Mouse (Mus musculus) liver, postnatal 0 days (tissue): Measurements from ENCODE around the gene Ankfn1. TPM values are rescaled to one million over a fixed set of nuclear protein-coding genes. Genes with fewer than 3 reads are reported as not detected.

Experiments
- ATAC-seq: fragments of 200-750 bp; cut with Nextera tagmentation; 2 replicates; pipeline ENCODE4 v1.8.0; 2017; ENCODE audit warnings: mild to moderate bottlenecking, moderate library complexity
- DNase-seq: peaks from one replicate; pipeline ENCODE4 v3.0.0-alpha.2; 2016
- H3K27ac ChIP-seq: fragments of 300-500 bp; sonication (generic); 2 replicates; pipeline ENCODE4 v1.5.1; 2014; ENCODE audit warnings: antibody characterized with exemption, moderate library complexity, mild to moderate bottlenecking, low read depth
- H3K27me3 ChIP-seq: fragments of 300-500 bp; sonication (generic); 2 replicates; pipeline ENCODE4 v1.6.1; 2014; ENCODE audit warnings: low read length, control low read depth, mixed read lengths; ENCODE audit not compliant: insufficient read depth
- H3K36me3 ChIP-seq: fragments of 300-500 bp; sonication (generic); replicated peaks from 2 replicates; pipeline ENCODE4 v1.6.1; 2014; ENCODE audit warnings: mild to moderate bottlenecking, control low read depth, low read length, moderate library complexity, mixed read lengths; ENCODE audit not compliant: insufficient read depth
- H3K4me1 ChIP-seq: fragments of 300-500 bp; sonication (generic); 2 replicates; pipeline ENCODE4 v1.6.1; 2014; ENCODE audit warnings: antibody characterized with exemption, mild to moderate bottlenecking, control low read depth; ENCODE audit not compliant: insufficient read depth
- H3K4me2 ChIP-seq: fragments of 300-500 bp; sonication (generic); 2 replicates; pipeline ENCODE4 v1.6.1; 2014; ENCODE audit warnings: low read depth, mild to moderate bottlenecking, low read length, moderate library complexity, mixed read lengths
- H3K4me3 ChIP-seq: fragments of 300-500 bp; sonication (generic); 2 replicates; pipeline ENCODE4 v1.5.1; 2014; ENCODE audit warnings: low read depth, low read length
- H3K9ac ChIP-seq: fragments of 300-500 bp; sonication (generic); replicated peaks from 2 replicates; pipeline ENCODE4 v1.6.1; 2014; ENCODE audit warnings: mild to moderate bottlenecking, moderate library complexity
- H3K9me3 ChIP-seq: fragments of 300-500 bp; sonication (generic); 2 replicates; pipeline ENCODE4 v1.6.1; 2016; ENCODE audit warnings: mild to moderate bottlenecking, control low read depth, low read length, mixed read lengths
- CTCF ChIP-seq: sonication (generic); IDR thresholded peaks from 2 replicates; pipeline ENCODE4 v1.5.1; 2016; ENCODE audit warnings: antibody characterized with exemption, low read depth
- EP300 ChIP-seq: IDR thresholded peaks from 2 replicates; pipeline ENCODE4 v1.6.1; 2016; ENCODE audit warnings: antibody characterized with exemption, low read depth, mild to moderate bottlenecking
- WGBS: fragments of 180-500 bp; shearing (Covaris S2); extraction: QIAGEN DNeasy Blood & Tissue Kit; methylation state at CpG from one replicate; pipeline ENCODE4 v1.1.7; 2014; ENCODE audit not compliant: insufficient replicate concordance; 5-methylcytosine and 5-hydroxymethylcytosine counted together
- polyA plus RNA-seq: library from polyadenylated mRNA; unstranded; fragments of >200 nt; fragmentation: Nextera tagmentation; extraction: Ambion mirVana; gene quantifications from 2 replicates; pipeline ENCODE4 v1.2.1, GENCODE M21; 2015

Gene Ankfn1
- polyA plus RNA-seq, 1 experiment from 2014 or later: not detected

DNA sequence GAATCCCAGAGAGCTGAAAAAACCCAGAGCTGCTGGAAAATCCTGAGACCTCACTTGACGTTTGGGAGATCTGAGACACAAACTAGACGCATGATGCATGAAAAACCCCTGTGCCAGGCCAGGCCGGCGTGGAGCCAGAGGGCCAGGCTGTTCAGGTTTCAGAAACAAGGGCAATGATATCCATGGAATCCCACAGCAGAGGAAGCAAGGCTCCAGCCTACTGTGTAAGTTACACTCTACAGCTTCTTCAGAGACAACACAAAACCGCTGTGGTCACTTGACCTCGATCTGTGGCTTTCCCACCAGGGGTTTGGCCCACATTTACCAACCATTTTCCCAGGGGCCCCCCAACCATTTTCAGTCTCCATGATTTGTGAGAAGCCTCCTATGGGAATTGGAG lies 171.1 kb downstream of the Ankfn1 start:
- H3K9me3 ChIP-seq: no peaks in the 10 kb centered on the region
- H3K9ac ChIP-seq: no peak overlapping the region
- DNase-seq (no peak), ATAC-seq (no peak)
- H3K4me3 ChIP-seq: no peak overlapping the region
- H3K27ac ChIP-seq: no peak overlapping the region
- no peak overlapping the region for H3K4me2 ChIP-seq
- TF ChIP-seq CTCF (no peak), EP300 (no peak)
- no peaks in the 10 kb centered on the region for H3K27me3 ChIP-seq
- no peaks in the 10 kb centered on the region for H3K4me1 ChIP-seq
- 71% methylated on average over 6 of the region's 6 CpGs for WGBS
- no peaks in the 10 kb centered on the region for H3K36me3 ChIP-seq

DNA sequence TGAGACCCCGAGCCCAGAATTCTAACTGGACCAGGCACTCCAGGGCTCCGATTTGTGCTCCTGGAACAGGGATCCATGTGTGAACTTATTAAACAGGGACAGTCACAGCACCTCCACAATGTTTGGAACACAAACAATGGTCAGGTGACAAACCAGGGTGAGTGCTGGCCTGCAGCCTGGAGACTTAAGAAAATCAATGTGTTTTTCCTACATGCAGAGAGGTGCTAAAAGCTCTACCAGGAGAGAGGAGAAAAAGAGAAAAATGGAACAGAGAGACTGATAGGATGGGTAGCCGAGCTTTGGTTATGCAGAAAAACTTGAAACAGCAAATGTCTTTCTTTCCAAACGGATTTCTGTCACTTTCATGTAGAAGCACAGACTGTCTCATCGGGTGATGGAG lies 174.5 kb downstream of the Ankfn1 start:
- Histone ChIP-seq H3K36me3 (no peaks in the 10 kb centered on the region), H3K4me1 (no peaks in the 10 kb centered on the region), H3K4me2 (no peak overlapping the region), H3K27ac (no peak overlapping the region), H3K9me3 (no peaks in the 10 kb centered on the region), H3K27me3 (no peaks in the 10 kb centered on the region), H3K4me3 (no peak overlapping the region), H3K9ac (no peak overlapping the region)
- 0 out of 2 replicates have a peak, but pooled peaks have one; percentile 35 for ATAC-seq
- peak; percentile 22 for DNase-seq
- TF ChIP-seq EP300 (no peak), CTCF (no peak)
- WGBS: 60% methylated on average over 5 of the region's 5 CpGs

DNA sequence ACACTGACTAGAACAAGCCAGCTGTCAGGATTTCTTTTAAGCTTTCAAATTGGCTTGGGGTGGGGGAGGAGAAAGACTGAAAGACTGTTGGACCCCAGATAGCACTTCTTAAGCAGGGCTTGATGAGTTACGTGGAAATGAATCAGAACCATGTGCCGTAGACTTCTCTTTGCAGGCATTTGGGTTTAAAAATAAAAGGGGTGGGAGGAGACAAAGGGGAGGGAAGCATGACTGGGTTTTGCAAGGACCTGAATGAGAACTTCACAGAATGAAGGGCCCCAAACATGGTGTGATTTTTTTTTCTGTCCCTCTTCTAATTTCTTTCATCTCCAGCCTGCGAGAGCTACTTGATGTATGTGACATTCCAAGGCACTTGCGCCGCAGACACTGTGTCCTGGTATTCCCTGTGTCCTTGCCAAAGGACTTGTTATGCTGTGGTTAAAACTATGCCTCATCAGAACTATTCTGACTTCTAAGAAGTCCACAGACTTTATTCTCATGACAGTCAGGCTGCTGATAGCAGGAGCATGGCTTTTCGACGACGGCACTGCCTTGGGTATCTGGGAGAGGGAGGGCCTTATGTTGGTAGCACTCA lies 176.4 kb downstream of the Ankfn1 start:
- Histone ChIP-seq H3K4me1 (no peaks in the 10 kb centered on the region), H3K27me3 (no peaks in the 10 kb centered on the region), H3K27ac (no peak overlapping the region), H3K4me2 (no peak overlapping the region), H3K36me3 (no peaks in the 10 kb centered on the region), H3K4me3 (no peak overlapping the region), H3K9ac (no peak overlapping the region), H3K9me3 (no peaks in the 10 kb centered on the region)
- DNase-seq (no peak), ATAC-seq (no peak)
- TF ChIP-seq EP300 (no peak), CTCF (no peak)
- 85% methylated on average over 8 of the region's 8 CpGs for WGBS

- no peaks in the 10 kb centered on the region for H3K36me3 ChIP-seq
- no peak overlapping the region for H3K4me2 ChIP-seq
- TF ChIP-seq EP300: no peak
- TF ChIP-seq CTCF: no peak
- no peaks in the 10 kb centered on the region for H3K9me3 ChIP-seq
- no peaks in the 10 kb centered on the region for H3K4me1 ChIP-seq
- ATAC-seq (no peak), DNase-seq (no peak)
- no peak overlapping the region for H3K9ac ChIP-seq
- no peaks in the 10 kb centered on the region for H3K27me3 ChIP-seq
- no peak overlapping the region for H3K27ac ChIP-seq
- no peak overlapping the region for H3K4me3 ChIP-seq
- WGBS: 61% methylated on average over 10 of the region's 10 CpGs
Measured at GRCm38 (mm10) chr11:89590273-89590874, 187.1 kb downstream of the Ankfn1 start.

GRCm38 (mm10) chr11:89586341-89586740 lies 191.1 kb downstream of the Ankfn1 start:
- ATAC-seq: no peak
- Histone ChIP-seq H3K4me3 (no peak overlapping the region), H3K27ac (no peak overlapping the region), H3K4me1 (no peaks in the 10 kb centered on the region), H3K9ac (no peak overlapping the region), H3K4me2 (no peak overlapping the region), H3K9me3 (no peaks in the 10 kb centered on the region), H3K36me3 (no peaks in the 10 kb centered on the region), H3K27me3 (no peaks in the 10 kb centered on the region)
- no peak for TF ChIP-seq EP300
- no peak for TF ChIP-seq CTCF
- WGBS: 65% methylated on average over 2 of the region's 2 CpGs
- no peak for DNase-seq

DNA sequence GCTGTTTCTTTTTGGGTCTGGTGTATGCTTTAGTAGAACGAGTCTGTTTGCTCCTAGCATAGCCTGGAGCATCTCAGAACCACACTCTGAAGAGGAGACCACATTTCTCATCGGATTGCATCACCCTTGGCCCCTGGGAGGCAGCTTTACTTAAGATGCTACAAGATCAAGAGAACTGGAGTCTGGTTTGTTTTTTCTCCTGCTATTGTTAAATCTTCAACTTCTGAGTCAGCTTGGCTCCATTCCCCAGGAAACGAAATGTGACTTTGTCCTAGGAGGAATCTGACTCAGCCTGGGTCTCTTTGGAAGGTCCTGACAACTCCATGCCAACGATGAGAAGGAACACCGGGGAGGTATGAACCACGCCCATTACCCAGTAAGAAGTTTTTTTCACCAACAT lies 197.6 kb downstream of the Ankfn1 start:
- H3K4me2 ChIP-seq: no peak overlapping the region
- H3K27ac ChIP-seq: no peak overlapping the region
- no peak for TF ChIP-seq CTCF
- no peak for TF ChIP-seq EP300
- no peaks in the 10 kb centered on the region for H3K27me3 ChIP-seq
- no peaks in the 10 kb centered on the region for H3K36me3 ChIP-seq
- H3K9me3 ChIP-seq: no peaks in the 10 kb centered on the region
- ATAC-seq (no peak), DNase-seq (no peak)
- no peak overlapping the region for H3K9ac ChIP-seq
- WGBS: 62% methylated on average over 6 of the region's 6 CpGs
- H3K4me3 ChIP-seq: no peak overlapping the region
- no peaks in the 10 kb centered on the region for H3K4me1 ChIP-seq

GRCm38 (mm10) chr11:89579111-89579510 lies 198.3 kb downstream of the Ankfn1 start:
- TF ChIP-seq CTCF (no peak), EP300 (no peak)
- no peak overlapping the region for H3K4me3 ChIP-seq
- no peaks in the 10 kb centered on the region for H3K36me3 ChIP-seq
- H3K9me3 ChIP-seq: no peaks in the 10 kb centered on the region
- no peaks in the 10 kb centered on the region for H3K4me1 ChIP-seq
- no peak overlapping the region for H3K9ac ChIP-seq
- 83% methylated on average over 4 of the region's 4 CpGs for WGBS
- no peak overlapping the region for H3K27ac ChIP-seq
- ATAC-seq: no peak
- DNase-seq: no peak
- H3K27me3 ChIP-seq: no peaks in the 10 kb centered on the region
- no peak overlapping the region for H3K4me2 ChIP-seq
